Mouse (Mus musculus) small intestine, adult 2 months (tissue): Measurements from ENCODE around the gene Fbxo47.

ENCODE experiments used
- CTCF ChIP-seq: fragments of 200-500 bp; IDR thresholded peaks from 2 replicates; pipeline ENCODE4 v1.5.1; 2012; ENCODE audit warnings: low read depth, mild to moderate bottlenecking, control low read depth, inconsistent platforms, low read length, moderate library complexity, mixed read lengths; ENCODE audit not compliant: insufficient replicate concordance, insufficient read length; ENCODE audit errors: extremely low read depth
- POLR2A ChIP-seq: fragments of 200-500 bp; IDR thresholded peaks from 2 replicates; pipeline ENCODE4 v1.6.1; 2012; ENCODE audit warnings: low read depth, mild to moderate bottlenecking, control low read depth, inconsistent platforms, low read length, moderate library complexity

GRCm38 (mm10) chr11:97850367-97850766 is 33.6 kb downstream of the Fbxo47 start:
- TF ChIP-seq POLR2A: no peak
- no peak for TF ChIP-seq CTCF
